Mouse (Mus musculus): ENCODE data around the gene Nav2. TPM values are rescaled to one million over a fixed set of nuclear protein-coding genes. Genes with fewer than 3 reads are reported as not detected.

Nav2 gene
- total and polyA plus RNA-seq, 3 experiments = 1.0 TPM; not detected in 2

- ATAC-seq (ENCODE audit: extremely low read depth, insufficient number of reproducible peaks, low FRiP score, poor library complexity, severe bottlenecking) = no peak
- TF ChIP-seq CTCF (IDR thresholded peaks at IDR 0.05; ENCODE audit: low read depth, low read length) (no peak), GATA1 (IDR thresholded peaks at IDR 0.05; ENCODE audit: borderline replicate concordance, low read length) (no peak), TAL1 (conservative IDR thresholded peaks at IDR 0.05; ENCODE audit: low read depth, low read length) (no peak), POLR2AphosphoS5 (IDR thresholded peaks at IDR 0.05; ENCODE audit: insufficient replicate concordance, low read depth, low read length) (no peak), GATA2 (IDR thresholded peaks at IDR 0.05; ENCODE audit: borderline replicate concordance, low read depth, low read length) (no peak)
- H3K36me3 ChIP-seq (replicated peaks) = no peaks in the 10 kb centered on the region
- DNase-seq (ENCODE audit: low spot score) = no peak
- no peak overlapping the region for H3K4me3 ChIP-seq (ENCODE audit: low read depth, low read length)
- no peaks in the 10 kb centered on the region for H3K27me3 ChIP-seq (ENCODE audit: insufficient read depth, low read length)
- peaks cover 33% of the 10 kb centered on the region for H3K9me3 ChIP-seq (replicated peaks)
- no peaks in the 10 kb centered on the region for H3K4me1 ChIP-seq (ENCODE audit: insufficient read depth, low read depth, low read length)
These were observed 46.0 kb downstream of the Nav2 start for GRCm38 (mm10) chr7:48954501-48954900.

GRCm38 (mm10) chr7:48958528-48959315 is 50.2 kb downstream of the Nav2 start:
- no peaks in the 10 kb centered on the region for H3K36me3 ChIP-seq (replicated peaks)
- no peak for DNase-seq (ENCODE audit: low spot score)
- H3K27me3 ChIP-seq (ENCODE audit: insufficient read depth, low read length) = no peaks in the 10 kb centered on the region
- TF ChIP-seq GATA1 (IDR thresholded peaks at IDR 0.05; ENCODE audit: borderline replicate concordance, low read length) = no peak
- ATAC-seq (ENCODE audit: extremely low read depth, insufficient number of reproducible peaks, low FRiP score, poor library complexity, severe bottlenecking) = no peak
- no peaks in the 10 kb centered on the region for H3K4me1 ChIP-seq (ENCODE audit: insufficient read depth, low read depth, low read length)
- peaks cover 48% of the 10 kb centered on the region for H3K9me3 ChIP-seq (replicated peaks)
- H3K4me3 ChIP-seq (ENCODE audit: low read depth, low read length) = no peak overlapping the region

GRCm38 (mm10) chr7:48959316-48959661 is 50.8 kb downstream of the Nav2 start:
- H3K27me3 ChIP-seq (ENCODE audit: insufficient read depth, low read length) = no peaks in the 10 kb centered on the region
- DNase-seq (ENCODE audit: low spot score) (no peak), ATAC-seq (ENCODE audit: extremely low read depth, insufficient number of reproducible peaks, low FRiP score, poor library complexity, severe bottlenecking) (no peak)
- H3K4me1 ChIP-seq (ENCODE audit: insufficient read depth, low read depth, low read length) = no peaks in the 10 kb centered on the region
- H3K9me3 ChIP-seq (replicated peaks) = peaks cover 50% of the 10 kb centered on the region
- H3K36me3 ChIP-seq (replicated peaks) = no peaks in the 10 kb centered on the region
- no peak for TF ChIP-seq TAL1 (conservative IDR thresholded peaks at IDR 0.05; ENCODE audit: low read depth, low read length)
- H3K4me3 ChIP-seq (ENCODE audit: low read depth, low read length) = no peak overlapping the region

- DNase-seq (ENCODE audit: low spot score) = no peak
- Histone ChIP-seq H3K36me3 (replicated peaks) (no peaks in the 10 kb centered on the region), H3K27me3 (ENCODE audit: insufficient read depth, low read length) (no peaks in the 10 kb centered on the region)
These were observed 51.6 kb downstream of the Nav2 start for GRCm38 (mm10) chr7:48960152-48960551.

GRCm38 (mm10) chr7:48961501-48961900 is 53.0 kb downstream of the Nav2 start:
- Histone ChIP-seq H3K9me3 (replicated peaks) (peaks cover 42% of the 10 kb centered on the region), H3K27me3 (ENCODE audit: insufficient read depth, low read length) (no peaks in the 10 kb centered on the region), H3K4me1 (ENCODE audit: insufficient read depth, low read depth, low read length) (no peaks in the 10 kb centered on the region), H3K4me3 (ENCODE audit: low read depth, low read length) (no peak overlapping the region), H3K36me3 (replicated peaks) (no peaks in the 10 kb centered on the region)
- DNase-seq (ENCODE audit: low spot score) (no peak), ATAC-seq (ENCODE audit: extremely low read depth, insufficient number of reproducible peaks, low FRiP score, poor library complexity, severe bottlenecking) (no peak)
- TF ChIP-seq TAL1 (conservative IDR thresholded peaks at IDR 0.05; ENCODE audit: low read depth, low read length) (no peak), GATA2 (IDR thresholded peaks at IDR 0.05; ENCODE audit: borderline replicate concordance, low read depth, low read length) (no peak), POLR2AphosphoS5 (IDR thresholded peaks at IDR 0.05; ENCODE audit: insufficient replicate concordance, low read depth, low read length) (no peak), GATA1 (IDR thresholded peaks at IDR 0.05; ENCODE audit: borderline replicate concordance, low read length) (no peak), CTCF (IDR thresholded peaks at IDR 0.05; ENCODE audit: low read depth, low read length) (no peak)

More at GRCm38 (mm10) chr7:48960152-48960551, 51.6 kb downstream of the Nav2 start:
- peaks cover 46% of the 10 kb centered on the region for H3K9me3 ChIP-seq (replicated peaks)
- no peak for ATAC-seq (ENCODE audit: extremely low read depth, insufficient number of reproducible peaks, low FRiP score, poor library complexity, severe bottlenecking)
- no peaks in the 10 kb centered on the region for H3K4me1 ChIP-seq (ENCODE audit: insufficient read depth, low read depth, low read length)
- TF ChIP-seq GATA2 (IDR thresholded peaks at IDR 0.05; ENCODE audit: borderline replicate concordance, low read depth, low read length) (no peak), TAL1 (conservative IDR thresholded peaks at IDR 0.05; ENCODE audit: low read depth, low read length) (no peak), POLR2AphosphoS5 (IDR thresholded peaks at IDR 0.05; ENCODE audit: insufficient replicate concordance, low read depth, low read length) (no peak), GATA1 (IDR thresholded peaks at IDR 0.05; ENCODE audit: borderline replicate concordance, low read length) (no peak), CTCF (IDR thresholded peaks at IDR 0.05; ENCODE audit: low read depth, low read length) (no peak)
- no peak overlapping the region for H3K4me3 ChIP-seq (ENCODE audit: low read depth, low read length)

GRCm38 (mm10) chr7:48961935-48962334 is 53.4 kb downstream of the Nav2 start:
- ATAC-seq (ENCODE audit: extremely low read depth, insufficient number of reproducible peaks, low FRiP score, poor library complexity, severe bottlenecking) = no peak
- Histone ChIP-seq H3K27me3 (ENCODE audit: insufficient read depth, low read length) (no peaks in the 10 kb centered on the region), H3K4me3 (ENCODE audit: low read depth, low read length) (no peak overlapping the region), H3K36me3 (replicated peaks) (no peaks in the 10 kb centered on the region), H3K9me3 (replicated peaks) (peaks cover 42% of the 10 kb centered on the region), H3K4me1 (ENCODE audit: insufficient read depth, low read depth, low read length) (no peaks in the 10 kb centered on the region)
- no peak for TF ChIP-seq CTCF (IDR thresholded peaks at IDR 0.05; ENCODE audit: low read depth, low read length)
- no peak for TF ChIP-seq POLR2AphosphoS5 (IDR thresholded peaks at IDR 0.05; ENCODE audit: insufficient replicate concordance, low read depth, low read length)
- TF ChIP-seq TAL1 (conservative IDR thresholded peaks at IDR 0.05; ENCODE audit: low read depth, low read length) = no peak
- no peak for TF ChIP-seq GATA1 (IDR thresholded peaks at IDR 0.05; ENCODE audit: borderline replicate concordance, low read length)
- TF ChIP-seq GATA2 (IDR thresholded peaks at IDR 0.05; ENCODE audit: borderline replicate concordance, low read depth, low read length) = no peak
- DNase-seq (ENCODE audit: low spot score) = no peak

GRCm38 (mm10) chr7:48963112-48963511 is 54.6 kb downstream of the Nav2 start:
- Histone ChIP-seq H3K9me3 (replicated peaks) (peaks cover 40% of the 10 kb centered on the region), H3K4me3 (ENCODE audit: low read depth, low read length) (no peak overlapping the region), H3K36me3 (replicated peaks) (no peaks in the 10 kb centered on the region), H3K27me3 (ENCODE audit: insufficient read depth, low read length) (no peaks in the 10 kb centered on the region), H3K4me1 (ENCODE audit: insufficient read depth, low read depth, low read length) (no peaks in the 10 kb centered on the region)
- ATAC-seq (ENCODE audit: extremely low read depth, insufficient number of reproducible peaks, low FRiP score, poor library complexity, severe bottlenecking) (no peak), DNase-seq (ENCODE audit: low spot score) (no peak)
- TF ChIP-seq POLR2AphosphoS5 (IDR thresholded peaks at IDR 0.05; ENCODE audit: insufficient replicate concordance, low read depth, low read length) (no peak), CTCF (IDR thresholded peaks at IDR 0.05; ENCODE audit: low read depth, low read length) (no peak), GATA2 (IDR thresholded peaks at IDR 0.05; ENCODE audit: borderline replicate concordance, low read depth, low read length) (no peak), GATA1 (IDR thresholded peaks at IDR 0.05; ENCODE audit: borderline replicate concordance, low read length) (no peak), TAL1 (conservative IDR thresholded peaks at IDR 0.05; ENCODE audit: low read depth, low read length) (no peak)
